In the genomic region with DNA sequence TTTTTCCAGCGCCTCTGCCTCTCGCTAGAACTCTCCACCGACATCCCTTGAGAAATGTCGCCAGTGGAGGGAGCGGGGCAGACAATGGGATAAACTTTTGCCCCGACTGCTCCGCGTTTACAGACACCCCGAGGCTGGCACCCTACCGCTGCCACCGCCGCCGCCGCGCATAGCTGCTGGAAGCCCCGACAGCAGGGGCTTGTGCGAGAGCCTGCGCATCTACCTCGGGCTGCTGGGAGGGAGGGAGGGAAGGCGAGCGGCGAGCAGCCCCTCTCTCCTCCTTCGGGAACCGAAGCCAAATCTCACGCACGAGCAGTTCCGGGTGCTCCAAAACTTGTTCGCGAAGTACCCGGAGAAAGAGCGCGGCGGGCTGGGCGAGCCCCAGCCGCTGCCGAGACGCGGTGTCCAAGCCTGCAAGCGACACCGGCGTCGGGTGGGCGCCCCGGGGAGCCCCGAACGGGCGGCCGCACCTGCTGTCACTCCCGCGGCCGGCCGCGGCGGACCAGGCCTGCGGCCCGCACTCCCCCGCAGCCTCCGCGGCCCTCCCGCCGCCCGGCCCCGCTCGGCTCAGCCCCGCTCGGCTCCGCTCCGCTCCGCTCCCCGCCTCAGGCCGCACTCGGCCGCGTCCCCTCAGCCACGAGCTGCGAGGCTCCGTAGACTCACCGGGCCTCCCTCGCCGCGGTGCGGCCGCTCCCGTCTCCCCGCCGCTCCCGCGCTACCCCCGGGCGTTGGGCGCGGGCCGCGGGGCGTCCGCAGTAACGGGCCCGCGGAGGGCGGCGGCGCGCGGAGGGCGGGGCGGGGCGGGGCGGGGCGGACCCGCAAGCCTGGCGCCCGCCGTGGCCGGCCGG, we compare ENCODE assay signal across 8 mouse cellular contexts. TPM values are rescaled to one million over a fixed set of nuclear protein-coding genes. Genes with fewer than 3 reads are reported as not detected.
DNase-seq lines count a peak whose midpoint lies in the region; ATAC-seq lines count a peak whose summit lies in the region.

No protein-coding gene starts in this region.

- no peaks in the 10 kb centered on the region for H3K36me3 ChIP-seq in embryonic facial prominence, embryonic 13.5 days
- no peaks in the 10 kb centered on the region for H3K36me3 ChIP-seq in limb, embryonic 12.5 days
- no peaks in the 10 kb centered on the region for H3K36me3 ChIP-seq in midbrain, embryonic 10.5 days
- H3K36me3 ChIP-seq in stomach, embryonic 14.5 days (ENCODE audit: control insufficient read depth, insufficient read depth, low read length), result no peaks in the 10 kb centered on the region

- no peaks in the 10 kb centered on the region for H3K9me3 ChIP-seq in embryonic facial prominence, embryonic 13.5 days
- H3K9me3 ChIP-seq in limb, embryonic 12.5 days, result no peaks in the 10 kb centered on the region
- H3K9me3 ChIP-seq in midbrain, embryonic 10.5 days (replicated peaks), result no peaks in the 10 kb centered on the region
- no peaks in the 10 kb centered on the region for H3K9me3 ChIP-seq in stomach, embryonic 14.5 days (ENCODE audit: control insufficient read depth, low read depth, low read length)

- peak overlapping the region; percentile 88 for H3K4me3 ChIP-seq in embryonic facial prominence, embryonic 13.5 days
- H3K4me3 ChIP-seq in limb, embryonic 12.5 days (replicated peaks), result peak overlapping the region; percentile 93
- H3K4me3 ChIP-seq in midbrain, embryonic 10.5 days, result peak overlapping the region; percentile 88
- H3K4me3 ChIP-seq in stomach, embryonic 14.5 days (ENCODE audit: low read depth, low read length), result peak overlapping the region; percentile 71

- peaks cover 19% of the 10 kb centered on the region for H3K27me3 ChIP-seq in embryonic facial prominence, embryonic 13.5 days
- H3K27me3 ChIP-seq in limb, embryonic 12.5 days, result peaks cover 32% of the 10 kb centered on the region
- H3K27me3 ChIP-seq in midbrain, embryonic 10.5 days (ENCODE audit: low read depth, poor library complexity, severe bottlenecking), result peaks cover 27% of the 10 kb centered on the region
- no peaks in the 10 kb centered on the region for H3K27me3 ChIP-seq in stomach, embryonic 14.5 days (ENCODE audit: control insufficient read depth, insufficient read depth, low read length)

- H3K4me2 ChIP-seq in embryonic facial prominence, embryonic 13.5 days, result peak overlapping the region; percentile 75
- H3K4me2 ChIP-seq in limb, embryonic 12.5 days, result peak overlapping the region; percentile 80
- H3K4me2 ChIP-seq in stomach, embryonic 14.5 days (replicated peaks; ENCODE audit: low read depth, low read length), result peak overlapping the region; percentile 87

- peak; percentile 25 to 56 for DNase-seq in heart, adult 18-20 months
- DNase-seq in heart, adult 8-10 months (ENCODE audit: low spot score), result no peak
- peak; percentile 65 for DNase-seq in adrenal gland, postnatal 14 days
- peak; percentile 39 for DNase-seq in heart, postnatal 4 days
- DNase-seq in midbrain, embryonic 10.5 days (ENCODE audit: low spot score), result peak; percentile 66

- H3K27ac ChIP-seq in embryonic facial prominence, embryonic 13.5 days, result peak overlapping the region; percentile 78
- peak overlapping the region; percentile 75 for H3K27ac ChIP-seq in limb, embryonic 12.5 days
- H3K27ac ChIP-seq in midbrain, embryonic 10.5 days (replicated peaks), result peak overlapping the region; percentile 93
- H3K27ac ChIP-seq in stomach, embryonic 14.5 days (ENCODE audit: low read length), result peak overlapping the region; percentile 75

- peak overlapping the region; percentile 84 for H3K9ac ChIP-seq in embryonic facial prominence, embryonic 13.5 days
- H3K9ac ChIP-seq in limb, embryonic 12.5 days (replicated peaks), result peak overlapping the region; percentile 83
- peak overlapping the region; percentile 80 for H3K9ac ChIP-seq in stomach, embryonic 14.5 days (replicated peaks; ENCODE audit: low read depth, low read length)

- ATAC-seq in embryonic facial prominence, embryonic 13.5 days (ENCODE audit: insufficient number of reproducible peaks, insufficient read depth, low FRiP score, low TSS enrichment, low read depth), result peak; percentile 45
- ATAC-seq in limb, embryonic 12.5 days (ENCODE audit: insufficient number of reproducible peaks, insufficient read depth, low FRiP score, low TSS enrichment, low read depth), result peak; percentile 67; the same call in 1 of the 2 replicates
- ATAC-seq in stomach, embryonic 14.5 days (ENCODE audit: insufficient number of reproducible peaks, insufficient read depth, low FRiP score, low read depth), result peak; percentile 70

- peaks cover 14% of the 10 kb centered on the region for H3K4me1 ChIP-seq in embryonic facial prominence, embryonic 13.5 days
- peaks cover 16% of the 10 kb centered on the region for H3K4me1 ChIP-seq in limb, embryonic 12.5 days (replicated peaks)
- peaks cover 35% of the 10 kb centered on the region for H3K4me1 ChIP-seq in midbrain, embryonic 10.5 days
- H3K4me1 ChIP-seq in stomach, embryonic 14.5 days (ENCODE audit: control insufficient read depth, insufficient read depth, low read length), result peaks cover 8% of the 10 kb centered on the region; the same call in 1 of the 2 replicates

- under 1% methylated on average over 106 of the region's 115 CpGs for WGBS in embryonic facial prominence, embryonic 13.5 days
- under 1% methylated on average over 96 of the region's 115 CpGs for WGBS in limb, embryonic 12.5 days
- WGBS in midbrain, embryonic 10.5 days, result under 1% methylated on average over 113 of the region's 115 CpGs
- under 1% methylated on average over 86 of the region's 115 CpGs for WGBS in stomach, embryonic 14.5 days

RNA-seq across cellular contexts. Expression of a gene that starts 1.9 kb away (rescaled TPM):
- total RNA-seq in heart, adult 18-20 months (2021), result 10 to 100 TPM; 22.9 to 28.5 TPM
- total RNA-seq in heart, adult 8-10 months (2022), result 10 to 100 TPM; 18.4 to 28.5 (median 22.0) TPM
- total RNA-seq in adrenal gland, postnatal 14 days (2021), result 41.8 and 42.0 TPM in 2 replicates
- 24.2 and 26.3 TPM in 2 replicates for polyA plus RNA-seq in embryonic facial prominence, embryonic 13.5 days (2015; fragmentation: Nextera tagmentation; extraction: Ambion mirVana)
- 10 to 100 TPM; 31.2 to 34.6 TPM for total RNA-seq in heart, postnatal 4 days (2021)
- 27.5 and 28.6 TPM in 2 replicates for polyA plus RNA-seq in limb, embryonic 12.5 days (2016; fragmentation: Nextera tagmentation; extraction: Ambion mirVana)
- 27.4 and 28.1 TPM in 2 replicates for polyA plus RNA-seq in midbrain, embryonic 10.5 days (2016; fragmentation: Nextera tagmentation; extraction: Ambion mirVana)
- polyA plus RNA-seq in stomach, embryonic 14.5 days (2014; fragmentation: Nextera tagmentation; extraction: Ambion mirVana), result 24.1 and 26.0 TPM in 2 replicates

RNA-seq across cellular contexts. Expression of a gene that starts 58.2 kb away (rescaled TPM):
- total RNA-seq in heart, adult 18-20 months (2021), result 10 to 100 TPM; 52.6 to 56.0 TPM
- total RNA-seq in heart, adult 8-10 months (2022), result 10 to 100 TPM; 46.8 to 51.6 (median 48.3) TPM
- 103 and 113 TPM in 2 replicates for total RNA-seq in adrenal gland, postnatal 14 days (2021)
- polyA plus RNA-seq in embryonic facial prominence, embryonic 13.5 days (2015; fragmentation: Nextera tagmentation; extraction: Ambion mirVana), result 98.7 and 98.8 TPM in 2 replicates
- total RNA-seq in heart, postnatal 4 days (2021), result 10 to 100 TPM; 71.3 to 74.6 TPM
- polyA plus RNA-seq in limb, embryonic 12.5 days (2016; fragmentation: Nextera tagmentation; extraction: Ambion mirVana), result 137 and 141 TPM in 2 replicates
- 128 and 134 TPM in 2 replicates for polyA plus RNA-seq in midbrain, embryonic 10.5 days (2016; fragmentation: Nextera tagmentation; extraction: Ambion mirVana)
- 76.2 and 78.4 TPM in 2 replicates for polyA plus RNA-seq in stomach, embryonic 14.5 days (2014; fragmentation: Nextera tagmentation; extraction: Ambion mirVana)
